Mouse (Mus musculus): ENCODE results near the gene Psmb9.

Psmb9 gene

DNA sequence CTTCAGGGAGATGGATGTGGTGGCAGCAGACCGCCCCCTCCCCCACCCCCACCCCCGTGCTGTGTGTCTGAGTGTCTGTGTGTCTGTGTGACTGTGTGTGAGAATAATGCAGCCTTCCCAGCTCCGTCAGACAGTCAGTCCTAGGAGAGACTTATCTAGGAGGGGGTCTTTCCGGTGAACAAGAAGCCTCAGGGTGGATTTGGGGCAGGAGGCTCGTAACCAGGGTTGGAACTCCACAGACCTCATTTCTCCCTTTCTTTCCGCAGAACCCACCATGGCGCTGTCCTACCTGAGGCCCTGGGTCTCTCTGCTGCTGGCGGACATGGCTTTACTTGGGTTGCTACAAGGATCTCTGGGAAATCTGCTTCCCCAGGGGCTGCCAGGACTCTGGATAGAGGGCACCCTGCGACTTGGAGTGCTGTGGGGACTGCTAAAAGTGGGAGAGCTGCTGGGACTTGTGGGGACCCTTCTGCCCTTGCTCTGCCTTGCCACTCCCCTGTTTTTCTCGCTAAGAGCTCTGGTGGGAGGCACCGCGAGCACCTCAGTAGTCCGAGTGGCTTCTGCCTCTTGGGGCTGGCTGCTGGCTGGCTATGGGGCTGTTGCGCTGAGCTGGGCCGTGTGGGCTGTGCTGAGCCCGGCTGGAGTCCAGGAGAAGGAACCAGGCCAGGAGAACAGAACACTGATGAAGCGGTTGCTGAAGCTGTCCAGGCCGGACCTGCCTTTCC, 17.6 kb upstream of the Psmb9 start:
- peak; percentile 46 to 70 for DNase-seq

DNA sequence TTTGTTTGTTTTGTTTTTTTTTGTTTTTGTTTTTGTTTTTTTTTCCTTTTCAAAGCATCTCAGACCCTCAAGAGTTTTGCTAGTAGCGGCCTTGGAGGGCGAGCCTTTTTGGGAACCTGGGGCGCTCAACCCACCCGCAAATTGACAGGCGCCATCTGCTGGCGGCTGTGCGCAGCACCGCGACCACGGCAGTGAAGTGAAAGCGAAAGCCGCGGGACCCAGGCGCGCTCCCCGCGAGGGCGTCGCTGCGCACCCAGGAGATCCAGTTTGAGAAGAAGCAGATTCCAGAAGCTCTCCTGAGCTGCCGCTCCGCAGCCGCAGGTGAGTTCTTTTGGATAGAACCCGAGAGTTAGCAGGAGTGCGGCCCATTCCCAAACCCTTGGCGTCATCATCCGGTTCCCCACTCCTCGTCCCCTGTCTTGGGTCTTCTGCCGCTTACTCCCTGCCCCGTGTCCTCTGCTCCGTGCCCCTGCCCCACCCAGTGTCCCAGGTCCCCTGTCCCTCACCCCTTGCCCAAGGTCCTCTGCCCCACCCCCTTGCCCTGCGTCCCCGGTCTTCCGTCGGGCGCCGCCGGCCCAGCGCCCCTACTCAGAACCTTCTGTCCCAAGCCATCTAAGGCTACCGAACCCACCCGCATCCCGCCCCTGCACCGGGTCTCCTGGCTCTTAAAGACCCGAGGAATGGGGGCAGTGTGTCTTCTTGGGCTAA, 16.9 kb upstream of the Psmb9 start:
- DNase-seq, result peak; percentile 90 to 94

DNA sequence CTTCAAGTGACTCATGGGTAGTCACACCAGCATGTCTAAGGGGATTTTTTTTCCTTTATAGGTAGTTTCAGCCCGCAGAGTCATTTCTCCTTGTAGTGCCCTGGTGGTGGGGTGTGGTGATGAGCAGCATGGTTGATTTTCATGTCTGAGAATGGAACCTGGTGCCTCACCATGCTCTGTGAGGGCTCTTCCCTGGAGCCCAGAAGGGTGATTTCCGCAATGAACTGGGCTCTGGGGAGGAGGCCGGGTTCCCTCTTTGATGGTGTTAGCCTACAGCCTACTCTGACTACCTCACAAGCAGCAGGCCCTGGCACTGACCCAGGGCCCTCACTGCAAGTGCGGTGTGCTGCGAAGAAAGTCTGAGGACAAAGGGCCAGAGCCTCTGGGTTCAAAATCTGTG, 15.9 kb upstream of the Psmb9 start, which contains the start of gene Tap2:
Gene Tap2 (plus strand): TSS at position 84 of the 400 bp plus-strand sequence.
- no peak for DNase-seq

DNA sequence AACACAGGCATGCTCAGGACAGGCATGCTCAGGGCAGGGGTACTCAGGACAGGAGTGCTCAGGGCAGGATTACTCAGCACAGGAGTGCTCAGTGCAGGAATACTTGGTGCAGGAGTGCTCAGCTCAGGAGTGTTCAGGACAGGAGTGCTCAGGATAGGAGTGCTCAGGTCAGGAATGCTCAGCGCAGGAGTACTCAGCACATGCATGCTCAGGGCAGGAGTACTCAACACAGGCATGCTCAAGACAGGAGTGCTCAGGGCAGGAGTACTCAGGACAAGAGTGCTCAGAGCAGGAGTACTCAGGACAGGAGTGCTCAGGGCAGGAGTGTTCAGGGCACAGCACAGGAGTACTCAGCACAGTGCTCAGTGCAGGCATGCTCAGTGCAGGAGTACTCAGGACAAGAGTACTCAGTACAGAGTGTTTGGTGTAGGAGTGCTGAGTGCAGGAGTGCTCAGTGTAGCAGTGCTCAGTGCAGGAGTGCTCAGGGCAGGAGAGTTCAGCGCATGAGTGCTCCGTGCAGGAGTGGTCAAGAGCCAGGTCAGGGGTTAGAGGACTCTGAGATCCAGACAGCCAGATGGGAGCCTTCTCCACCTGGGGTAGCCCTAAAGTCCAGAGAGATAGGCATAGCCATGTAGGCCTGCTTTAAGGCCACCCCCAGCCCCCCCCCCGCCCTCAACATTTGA, 15.3 kb upstream of the Psmb9 start:
- no peak for DNase-seq

- DNase-seq, result no peak
Measured at GRCm38 (mm10) chr17:34201506-34202055, 14.0 kb upstream of the Psmb9 start.

GRCm38 (mm10) chr17:34200772-34201505, 13.4 kb upstream of the Psmb9 start:
- no peak for DNase-seq

GRCm38 (mm10) chr17:34200047-34200446, 12.5 kb upstream of the Psmb9 start:
- DNase-seq, result no peak

GRCm38 (mm10) chr17:34199050-34199619, 11.6 kb upstream of the Psmb9 start:
- DNase-seq, result no peak

DNA sequence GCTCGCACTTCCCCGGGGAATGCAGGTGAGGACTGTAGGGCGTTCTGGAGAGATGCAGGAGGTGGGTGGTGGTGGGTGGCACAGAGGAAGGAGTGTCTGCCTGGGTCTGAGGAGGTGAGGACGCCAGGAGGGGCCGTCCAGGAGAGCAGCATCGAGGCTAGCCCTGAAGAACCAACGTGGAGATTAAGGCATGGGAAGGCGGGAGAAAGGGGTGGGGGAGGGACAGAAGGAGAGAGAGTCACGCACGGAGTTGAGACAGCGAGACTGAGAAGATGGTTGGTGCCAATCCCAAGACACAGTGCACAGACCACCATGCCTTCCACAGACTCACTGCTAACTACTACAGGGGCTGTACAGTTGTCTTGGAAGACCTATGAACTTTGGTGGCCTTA, 11.0 kb upstream of the Psmb9 start:
- no peak for DNase-seq

DNA sequence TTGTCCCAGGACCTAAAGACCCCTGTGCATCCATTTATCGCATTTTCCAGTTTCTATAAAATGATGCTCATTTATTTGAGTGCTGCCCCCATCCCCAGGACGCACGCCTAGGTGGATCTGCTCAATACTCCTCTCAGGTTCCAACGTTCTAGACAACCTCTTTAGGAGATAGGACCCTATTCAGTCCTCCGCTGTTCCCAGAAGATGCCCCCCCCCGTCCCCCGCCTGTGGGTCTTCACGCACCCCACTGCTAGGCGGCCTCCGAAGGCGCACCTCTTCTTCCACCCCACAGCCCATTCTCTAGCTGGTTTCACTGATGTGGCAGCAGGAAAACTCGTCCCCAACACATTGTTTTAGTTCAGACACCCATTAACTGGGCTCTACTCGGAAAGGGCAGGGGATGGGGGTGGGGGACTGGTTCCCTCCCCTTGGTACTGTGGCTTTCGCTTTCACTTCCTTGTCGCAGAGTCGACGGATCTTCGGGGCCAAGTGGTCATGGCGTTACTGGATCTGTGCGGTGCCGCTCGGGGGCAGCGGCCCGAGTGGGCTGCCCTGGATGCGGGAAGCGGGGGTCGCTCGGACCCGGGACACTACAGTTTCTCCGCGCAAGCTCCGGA, 10.4 kb upstream of the Psmb9 start:
- peak; percentile 74 to 78 for DNase-seq

GRCm38 (mm10) chr17:34196941-34197894, 9.7 kb upstream of the Psmb9 start, which contains the start of gene Psmb8:
TSS of gene Psmb8 (plus strand) at chr17:34197721.
- peak; percentile 91 to 95 for DNase-seq

DNA sequence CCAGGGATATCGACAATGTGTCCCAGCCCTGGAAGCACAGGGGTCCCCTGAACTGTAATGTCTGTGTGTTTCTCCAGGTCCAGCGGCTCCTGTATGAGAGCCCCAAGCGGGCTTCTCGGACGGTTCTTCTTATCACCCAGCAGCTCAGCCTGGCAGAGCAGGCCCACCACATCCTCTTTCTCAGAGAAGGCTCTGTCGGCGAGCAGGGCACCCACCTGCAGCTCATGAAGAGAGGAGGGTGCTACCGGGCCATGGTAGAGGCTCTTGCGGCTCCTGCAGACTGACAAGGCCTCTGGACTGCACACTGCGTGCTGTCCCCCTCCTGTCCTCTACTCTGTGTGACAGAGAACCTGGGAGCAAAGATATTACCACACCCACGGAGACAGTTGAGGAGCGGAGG, 8.9 kb upstream of the Psmb9 start:
- DNase-seq, result peak in 1 of 2 experiments; percentile 52

DNA sequence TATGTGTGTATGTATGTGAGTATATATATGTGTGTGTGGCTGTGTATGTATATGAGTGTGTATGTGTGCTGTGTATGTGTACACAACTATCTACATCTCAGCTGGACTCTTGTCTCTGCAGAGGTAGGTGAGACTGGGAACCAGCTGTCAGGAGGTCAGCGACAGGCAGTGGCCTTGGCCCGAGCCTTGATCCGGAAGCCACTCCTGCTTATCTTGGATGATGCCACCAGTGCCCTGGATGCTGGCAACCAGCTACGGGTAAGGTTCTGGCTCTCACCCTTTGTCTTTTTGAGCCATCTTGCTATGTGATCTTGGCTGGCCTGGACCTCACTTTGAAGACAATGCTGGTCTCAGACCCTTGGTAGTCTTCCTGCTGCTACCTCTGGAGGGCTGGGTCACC, 7.2 kb upstream of the Psmb9 start:
- no peak for DNase-seq

DNA sequence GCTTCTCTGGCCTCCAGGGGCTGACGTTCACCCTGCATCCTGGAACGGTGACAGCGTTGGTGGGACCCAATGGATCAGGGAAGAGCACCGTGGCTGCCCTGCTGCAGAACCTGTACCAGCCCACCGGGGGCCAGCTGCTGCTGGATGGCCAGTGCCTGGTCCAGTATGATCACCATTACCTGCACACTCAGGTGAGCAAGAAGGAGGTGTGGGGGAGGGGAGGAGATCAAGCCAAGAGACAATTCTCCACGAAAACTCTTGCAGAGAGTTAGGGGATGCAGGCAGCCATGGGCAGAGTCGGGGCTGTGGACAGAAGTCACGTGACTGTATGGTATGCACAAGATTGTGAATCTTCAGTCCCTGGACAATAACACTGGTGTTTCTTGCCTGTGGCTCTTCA, 5.9 kb upstream of the Psmb9 start:
- DNase-seq, result no peak

DNA sequence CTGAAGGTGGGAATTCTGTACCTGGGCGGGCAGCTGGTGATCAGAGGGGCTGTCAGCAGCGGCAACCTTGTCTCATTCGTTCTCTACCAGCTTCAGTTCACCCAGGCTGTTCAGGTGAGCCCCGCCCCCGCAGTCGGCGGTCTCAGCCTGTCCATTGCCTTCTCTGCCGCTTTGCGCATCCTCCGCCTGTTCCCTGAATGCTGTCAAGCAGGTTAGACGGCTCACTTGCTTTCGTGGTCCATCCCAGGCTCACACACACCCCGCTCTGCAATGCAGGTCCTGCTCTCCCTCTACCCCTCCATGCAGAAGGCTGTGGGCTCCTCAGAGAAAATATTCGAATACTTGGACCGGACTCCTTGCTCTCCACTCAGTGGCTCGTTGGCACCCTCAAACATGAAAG, 5.3 kb upstream of the Psmb9 start:
- peak; percentile 26 to 51 for DNase-seq

DNA sequence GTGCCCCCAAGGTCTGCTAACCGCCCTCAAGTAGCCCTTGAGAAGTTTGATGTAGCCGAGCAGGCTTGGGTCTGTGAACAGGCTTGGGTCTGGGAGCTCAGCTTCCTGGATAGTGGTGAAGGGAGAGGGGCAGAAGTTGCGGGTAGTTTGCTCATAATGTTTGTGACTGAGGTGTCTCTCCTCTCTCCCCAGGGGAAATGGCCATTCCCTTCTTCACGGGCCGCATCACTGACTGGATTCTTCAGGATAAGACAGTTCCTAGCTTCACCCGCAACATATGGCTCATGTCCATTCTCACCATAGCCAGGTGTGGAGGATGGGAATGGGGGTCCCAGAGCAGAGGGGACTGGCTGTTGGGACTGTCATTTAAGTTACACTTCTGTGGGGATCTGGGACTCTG, 1.4 kb upstream of the Psmb9 start:
- no peak for DNase-seq

DNA sequence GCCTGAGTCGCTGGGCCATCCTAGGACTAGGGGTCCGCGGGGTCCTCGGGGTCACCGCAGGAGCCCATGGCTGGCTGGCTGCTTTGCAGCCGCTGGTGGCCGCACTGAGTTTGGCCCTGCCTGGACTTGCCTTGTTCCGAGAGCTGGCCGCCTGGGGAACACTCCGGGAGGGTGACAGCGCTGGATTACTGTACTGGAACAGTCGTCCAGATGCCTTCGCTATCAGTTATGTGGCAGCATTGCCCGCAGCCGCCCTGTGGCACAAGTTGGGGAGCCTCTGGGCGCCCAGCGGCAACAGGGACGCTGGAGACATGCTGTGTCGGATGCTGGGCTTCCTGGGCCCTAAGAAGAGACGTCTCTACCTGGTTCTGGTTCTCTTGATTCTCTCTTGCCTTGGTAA, 446 bp upstream of the Psmb9 start:
- DNase-seq, result no peak

DNA sequence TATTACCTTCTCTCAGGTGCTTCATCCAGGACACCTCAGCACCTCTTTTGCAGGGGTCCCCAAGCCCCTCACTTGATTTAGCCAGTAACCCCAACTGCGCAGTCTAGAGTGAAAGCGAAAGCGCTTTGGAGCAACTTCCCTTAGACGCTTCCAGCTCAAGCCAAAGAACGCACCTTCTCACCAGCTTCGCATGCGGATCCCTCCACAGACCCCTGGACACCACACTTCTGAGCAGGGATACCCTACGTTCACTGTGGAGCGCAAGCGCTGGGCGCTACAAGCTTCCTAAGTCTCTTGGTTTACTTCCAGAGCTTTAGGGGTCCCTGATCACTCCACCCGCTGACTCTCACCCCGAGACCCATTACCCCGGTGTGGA, 691 bp downstream of the Psmb9 start:
- no peak for DNase-seq

DNA sequence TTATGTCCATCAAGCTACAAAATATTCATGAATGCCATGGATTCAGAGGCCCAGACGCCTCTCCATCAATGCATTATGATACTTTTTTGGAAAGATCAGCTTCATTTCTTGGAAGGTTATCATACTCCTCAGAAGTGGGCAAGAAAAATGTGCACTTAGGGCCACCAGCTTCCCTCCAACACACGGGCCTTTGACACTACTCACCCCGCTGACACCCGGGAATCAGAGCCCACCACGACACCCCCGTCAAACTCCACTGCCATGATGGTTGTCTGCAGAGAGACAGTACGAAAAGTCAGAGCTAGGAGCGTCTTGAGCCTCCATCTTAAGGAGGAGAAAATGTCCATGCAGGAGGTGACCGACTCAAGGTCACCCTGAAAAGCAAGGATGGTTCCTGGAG, 2.0 kb downstream of the Psmb9 start:
- DNase-seq, result no peak

- no peak for DNase-seq
Measured at GRCm38 (mm10) chr17:34183564-34184219, 3.9 kb downstream of the Psmb9 start.
